Mouse (Mus musculus): ENCODE measurements around the gene Fibp. TPM values are rescaled to one million over a fixed set of nuclear protein-coding genes. Genes with fewer than 3 reads are reported as not detected.

Gene Fibp
- total and polyA plus RNA-seq, 3 experiments = 21.9 to 63.5 TPM; not detected in 1

GRCm38 (mm10) chr19:5457746-5458442, 2.5 kb upstream of the Fibp start, which contains the start of gene Ccdc85b (continued):
- TF ChIP-seq GABPA (IDR thresholded peaks at IDR 0.05; ENCODE audit: low read depth, low read length) (no peak), MYB (IDR thresholded peaks at IDR 0.05; ENCODE audit: low read depth, low read length) (no peak)

GRCm38 (mm10) chr19:5459019-5459418, 1.4 kb upstream of the Fibp start:
- H3K4me1 ChIP-seq (ENCODE audit: control insufficient read depth in 1 of 2, insufficient read depth in 2 of 2, low read length in 2 of 2) = peaks cover 0 to 31% of the 10 kb centered on the region in 2 experiments
- H3K79me2 ChIP-seq (ENCODE audit: control insufficient read depth, insufficient read depth, low read length, poor library complexity) = peaks cover 18% of the 10 kb centered on the region
- H3K27ac ChIP-seq (ENCODE audit: control insufficient read depth, low read depth, low read length) = 0 out of 2 replicates have a peak overlapping the region, but pooled peaks have one; percentile 2
- H3K9ac ChIP-seq (ENCODE audit: control insufficient read depth, low read depth, low read length, poor library complexity, severe bottlenecking) = no peak overlapping the region; the same call in 1 of the 2 replicates
- DNase-seq (ENCODE audit: low read depth, low spot score) = peak; percentile 64
- peak overlapping the region in 1 of 2 experiments; percentile 0; a peak in 1 of 4 replicates for H3K4me3 ChIP-seq (ENCODE audit: control insufficient read depth in 1 of 2, insufficient read depth in 1 of 2, low read depth in 2 of 2, low read length in 2 of 2)
- H3K36me3 ChIP-seq (ENCODE audit: control insufficient read depth in 1 of 2, insufficient read depth in 2 of 2, low read length in 2 of 2) = peaks cover 0 to 5% of the 10 kb centered on the region in 2 experiments; a peak in 2 of 4 replicates
- TF ChIP-seq MXI1 (IDR thresholded peaks at IDR 0.05; ENCODE audit: low read depth, low read length) = peak; percentile 51
- TF ChIP-seq KAT2A (conservative IDR thresholded peaks at IDR 0.05; ENCODE audit: low read depth, low read length) = no peak
- H3K27me3 ChIP-seq (ENCODE audit: control insufficient read depth in 1 of 2, insufficient read depth in 2 of 2, low read length in 2 of 2) = no peaks in the 10 kb centered on the region
- H3K9me3 ChIP-seq (replicated peaks; ENCODE audit: insufficient read depth, low read length) = no peaks in the 10 kb centered on the region

GRCm38 (mm10) chr19:5459896-5460295, 519 bp upstream of the Fibp start:
- Histone ChIP-seq H3K79me2 (ENCODE audit: control insufficient read depth, insufficient read depth, low read length, poor library complexity) (peaks cover 17% of the 10 kb centered on the region), H3K36me3 (ENCODE audit: control insufficient read depth in 1 of 2, insufficient read depth in 2 of 2, low read length in 2 of 2) (peaks cover 0 to 5% of the 10 kb centered on the region in 2 experiments; a peak in 2 of 4 replicates), H3K9me3 (replicated peaks; ENCODE audit: insufficient read depth, low read length) (no peaks in the 10 kb centered on the region), H3K4me3 (ENCODE audit: control insufficient read depth in 1 of 2, insufficient read depth in 1 of 2, low read depth in 2 of 2, low read length in 2 of 2) (peak overlapping the region; percentile 95 to 99), H3K27ac (ENCODE audit: control insufficient read depth, low read depth, low read length) (peak overlapping the region; percentile 83), H3K9ac (ENCODE audit: control insufficient read depth, low read depth, low read length, poor library complexity, severe bottlenecking) (peak overlapping the region; percentile 82), H3K4me1 (ENCODE audit: control insufficient read depth in 1 of 2, insufficient read depth in 2 of 2, low read length in 2 of 2) (peaks cover 0 to 31% of the 10 kb centered on the region in 2 experiments), H3K27me3 (ENCODE audit: control insufficient read depth in 1 of 2, insufficient read depth in 2 of 2, low read length in 2 of 2) (no peaks in the 10 kb centered on the region)
- TF ChIP-seq GATA1 (IDR thresholded peaks at IDR 0.05; ENCODE audit: low read depth, low read length) (no peak), EP300 (IDR thresholded peaks at IDR 0.05; ENCODE audit: low read depth in 1 of 2, low read length in 2 of 2) (0 out of 4 replicates have a peak, but pooled peaks of 1 of the 2 experiments have one; percentile 15), HCFC1 (IDR thresholded peaks at IDR 0.05; ENCODE audit: low read depth, low read length) (no peak)
- no peak for DNase-seq (ENCODE audit: low read depth, low spot score)

- peak overlapping the region; percentile 89; the same call in 1 of the 2 replicates for H3K9ac ChIP-seq (ENCODE audit: control insufficient read depth, low read depth, low read length, poor library complexity, severe bottlenecking)
- no peaks in the 10 kb centered on the region for H3K27me3 ChIP-seq (ENCODE audit: control insufficient read depth in 1 of 2, insufficient read depth in 2 of 2, low read length in 2 of 2)
- H3K4me3 ChIP-seq (ENCODE audit: control insufficient read depth in 1 of 2, insufficient read depth in 1 of 2, low read depth in 2 of 2, low read length in 2 of 2) = peak overlapping the region; percentile 95 to 99; a peak in 2 of 4 replicates
- H3K36me3 ChIP-seq (ENCODE audit: control insufficient read depth in 1 of 2, insufficient read depth in 2 of 2, low read length in 2 of 2) = peaks cover 0 to 3% of the 10 kb centered on the region in 2 experiments; a peak in 2 of 4 replicates
- DNase-seq (ENCODE audit: low read depth, low spot score) = no peak
- H3K4me1 ChIP-seq (ENCODE audit: control insufficient read depth in 1 of 2, insufficient read depth in 2 of 2, low read length in 2 of 2) = peaks cover 0 to 22% of the 10 kb centered on the region in 2 experiments
- H3K9me3 ChIP-seq (replicated peaks; ENCODE audit: insufficient read depth, low read length) = no peaks in the 10 kb centered on the region
- TF ChIP-seq USF1 (IDR thresholded peaks at IDR 0.05; ENCODE audit: low read depth, low read length) = no peak
- no peak for TF ChIP-seq SMC3 (IDR thresholded peaks at IDR 0.05; ENCODE audit: low read depth, low read length)
- H3K79me2 ChIP-seq (ENCODE audit: control insufficient read depth, insufficient read depth, low read length, poor library complexity) = peaks cover 11% of the 10 kb centered on the region
- no peak overlapping the region for H3K27ac ChIP-seq (ENCODE audit: control insufficient read depth, low read depth, low read length)
These were observed 996 bp downstream of the Fibp start for GRCm38 (mm10) chr19:5461411-5461810.
